Mouse (Mus musculus): ENCODE measurements around the gene Bcorl1.

- TF ChIP-seq CTCF (IDR thresholded peaks at IDR 0.05; ENCODE audit: extremely low read depth, insufficient read length, insufficient replicate concordance, low read depth, low read length) = no peak
- no peak; the same call in none of the 2 replicates for TF ChIP-seq POLR2A (IDR thresholded peaks at IDR 0.05; ENCODE audit: low read depth, low read length)
Measured at GRCm38 (mm10) chrX:48343461-48343952, 2.3 kb downstream of the Bcorl1 start.
